Mouse (Mus musculus) liver, embryonic 16.5 days (tissue): Measurements from ENCODE around the gene Ube2k. TPM values are rescaled to one million over a fixed set of nuclear protein-coding genes. Genes with fewer than 3 reads are reported as not detected.
"Not testable (repeated sequence)": the region's sequence is repeated elsewhere in the genome, so short reads cannot be mapped to it uniquely, and the experiment has no call there.

Experiments used
- ATAC-seq: fragments of 200-750 bp; cut with Nextera tagmentation; 2 replicates; pipeline ENCODE4 v1.8.0; 2017; ENCODE audit warnings: low read depth, mild to moderate bottlenecking, moderate number of reproducible peaks, moderate library complexity
- H3K27ac ChIP-seq: fragments of 300-500 bp; sonication (generic); 2 replicates; pipeline ENCODE4 v1.5.1; 2014; ENCODE audit warnings: mild to moderate bottlenecking, low read length
- H3K27me3 ChIP-seq: fragments of 300-500 bp; sonication (generic); 2 replicates; pipeline ENCODE4 v1.6.1; 2014; ENCODE audit warnings: low read depth, low read length, mixed read lengths; ENCODE audit not compliant: control insufficient read depth, insufficient read depth
- H3K36me3 ChIP-seq: fragments of 300-500 bp; sonication (generic); 2 replicates; pipeline ENCODE4 v1.6.1; 2014; ENCODE audit warnings: mild to moderate bottlenecking; ENCODE audit not compliant: control insufficient read depth, insufficient read depth
- H3K4me1 ChIP-seq: fragments of 300-500 bp; sonication (generic); 2 replicates; pipeline ENCODE4 v1.6.1; 2014; ENCODE audit warnings: low read depth, low read length, mixed read lengths; ENCODE audit not compliant: control insufficient read depth
- H3K4me2 ChIP-seq: fragments of 300-500 bp; sonication (generic); 2 replicates; pipeline ENCODE4 v1.6.1; 2014; ENCODE audit warnings: low read depth, low read length, mixed read lengths
- H3K4me3 ChIP-seq: fragments of 300-500 bp; sonication (generic); 2 replicates; pipeline ENCODE4 v1.5.1; 2014; ENCODE audit warnings: low read depth, mild to moderate bottlenecking, low read length
- H3K9ac ChIP-seq: fragments of 300-500 bp; sonication (generic); 2 replicates; pipeline ENCODE4 v1.6.1; 2014; ENCODE audit warnings: low read depth, low read length
- H3K9me3 ChIP-seq: fragments of 300-500 bp; sonication (generic); replicated peaks from 2 replicates; pipeline ENCODE4 v1.6.1; 2016; ENCODE audit warnings: low read length; ENCODE audit not compliant: control insufficient read depth
- WGBS: fragments of 180-500 bp; shearing (Covaris S2); extraction: QIAGEN DNeasy Blood & Tissue Kit; methylation state at CpG from one replicate; pipeline ENCODE4 v1.1.7; 2014; ENCODE audit not compliant: insufficient replicate concordance; 5-methylcytosine and 5-hydroxymethylcytosine counted together
- polyA plus RNA-seq: library from polyadenylated mRNA; unstranded; fragments of >200 nt; fragmentation: Nextera tagmentation; extraction: Ambion mirVana; gene quantifications from 2 replicates; pipeline ENCODE4 v1.2.1, GENCODE M21; 2015

Gene Ube2k
- polyA plus RNA-seq, 1 experiment from 2014 or later = 64.6 TPM

DNA sequence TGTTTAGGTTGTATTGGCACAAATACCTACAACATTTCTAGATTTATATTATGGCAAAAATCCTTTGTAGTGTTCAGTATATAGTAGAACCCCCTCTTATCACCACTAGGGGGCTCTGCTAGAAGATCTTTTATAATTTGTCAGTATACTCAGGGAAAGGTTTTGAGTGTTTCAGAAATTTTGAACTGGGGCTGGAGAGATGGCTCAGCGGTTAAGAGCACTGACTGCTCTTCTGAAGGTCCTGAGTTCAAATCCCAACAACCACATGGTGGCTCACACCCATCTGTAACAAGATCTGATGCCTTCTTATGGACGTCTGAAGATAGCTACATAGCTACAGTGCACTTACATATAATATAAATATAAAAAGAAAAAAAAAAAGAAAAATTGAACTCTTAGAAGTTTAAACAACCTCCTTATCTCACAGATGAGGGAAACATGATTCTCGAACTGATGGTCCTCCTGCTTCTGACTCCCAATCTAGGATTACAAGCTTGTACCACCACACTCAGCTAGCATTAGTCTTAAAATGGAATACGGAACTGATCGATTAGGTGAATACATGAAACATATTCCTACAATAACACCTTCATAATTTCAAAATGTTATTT is 1.5 kb upstream of the Ube2k start:
- 47% methylated on average over 5 of the region's 5 CpGs for WGBS
- no peak for ATAC-seq
- peaks cover 14% of the 10 kb centered on the region for H3K4me1 ChIP-seq
- peak overlapping the region; percentile 90 for H3K4me2 ChIP-seq
- H3K27ac ChIP-seq = no peak overlapping the region
- no peaks in the 10 kb centered on the region for H3K27me3 ChIP-seq
- no peak overlapping the region for H3K4me3 ChIP-seq
- H3K9ac ChIP-seq = no peak overlapping the region
- no peaks in the 10 kb centered on the region for H3K36me3 ChIP-seq
- H3K9me3 ChIP-seq = no peaks in the 10 kb centered on the region

DNA sequence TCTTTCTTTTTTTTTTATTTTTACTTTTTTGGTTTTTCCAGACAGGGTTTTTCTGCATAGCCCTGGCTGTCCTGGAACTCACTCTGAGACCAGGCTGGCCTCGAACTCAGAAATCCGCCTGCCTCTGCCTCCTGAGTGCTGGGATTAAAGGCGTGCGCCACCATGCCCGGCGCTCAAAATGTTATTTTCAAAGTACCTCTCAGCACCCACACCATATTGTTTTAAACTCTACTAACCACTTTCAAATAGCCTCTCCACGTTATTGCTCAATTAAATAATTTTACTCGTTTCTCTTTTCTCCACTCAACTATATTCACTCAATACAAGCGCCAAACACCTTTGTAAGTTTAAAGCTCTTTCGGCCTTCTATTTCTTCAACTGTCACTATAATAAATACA is 966 bp upstream of the Ube2k start:
- H3K4me3 ChIP-seq = peak overlapping the region; percentile 98
- not testable (repeated sequence) for H3K27me3 ChIP-seq

DNA sequence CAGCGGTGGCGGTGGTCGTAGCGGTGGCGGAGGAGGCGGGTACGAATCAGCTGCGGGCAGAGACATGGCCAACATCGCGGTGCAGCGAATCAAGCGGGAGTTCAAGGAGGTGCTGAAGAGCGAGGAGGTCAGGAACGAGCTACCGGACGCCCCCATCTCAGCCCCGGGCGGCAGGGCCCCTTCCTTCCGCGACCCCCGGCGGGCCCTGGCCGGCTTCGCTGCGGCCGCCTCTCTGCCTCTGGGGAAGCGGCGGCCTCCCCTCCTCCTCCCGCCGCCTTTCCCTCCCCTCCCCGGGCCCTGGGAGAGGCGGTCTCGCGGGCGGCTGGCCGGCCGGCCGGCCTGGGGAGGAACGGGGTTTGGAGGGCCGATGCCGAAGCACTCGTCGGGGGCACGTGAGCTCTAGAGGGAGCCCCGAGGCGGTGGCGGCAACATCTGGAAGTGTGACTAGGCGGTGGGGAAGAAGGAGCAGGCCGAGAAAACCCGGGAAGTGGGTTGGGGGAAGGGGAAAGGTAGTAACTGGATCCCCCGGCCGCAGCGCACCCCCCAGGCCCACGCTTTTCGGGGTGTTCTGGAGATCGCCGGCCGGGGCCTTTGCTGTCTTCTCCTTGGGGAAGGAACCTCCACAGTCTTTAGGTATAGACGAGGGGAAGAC is 513 bp downstream of the Ube2k start:
- Histone ChIP-seq H3K9me3 (no peaks in the 10 kb centered on the region), H3K4me2 (peak overlapping the region; percentile 90), H3K36me3 (no peaks in the 10 kb centered on the region), H3K27ac (peak overlapping the region; percentile 96), H3K4me3 (peak overlapping the region; percentile 98), H3K27me3 (no peaks in the 10 kb centered on the region), H3K4me1 (peaks cover 16% of the 10 kb centered on the region), H3K9ac (peak overlapping the region; percentile 99)
- under 1% methylated on average over 44 of the region's 59 CpGs for WGBS
- peak; percentile 68 for ATAC-seq

More for the DNA sequence above, 966 bp upstream of the Ube2k start:
- not testable (repeated sequence) for ATAC-seq, H3K9me3 ChIP-seq, H3K36me3 ChIP-seq
- H3K4me2 ChIP-seq = peak overlapping the region; percentile 90
- peak overlapping the region; percentile 99 for H3K9ac ChIP-seq
- H3K4me1 ChIP-seq = peaks cover 14% of the 10 kb centered on the region
- WGBS = 75% methylated on average over 10 of the region's 10 CpGs
- peak overlapping the region; percentile 96 for H3K27ac ChIP-seq

DNA sequence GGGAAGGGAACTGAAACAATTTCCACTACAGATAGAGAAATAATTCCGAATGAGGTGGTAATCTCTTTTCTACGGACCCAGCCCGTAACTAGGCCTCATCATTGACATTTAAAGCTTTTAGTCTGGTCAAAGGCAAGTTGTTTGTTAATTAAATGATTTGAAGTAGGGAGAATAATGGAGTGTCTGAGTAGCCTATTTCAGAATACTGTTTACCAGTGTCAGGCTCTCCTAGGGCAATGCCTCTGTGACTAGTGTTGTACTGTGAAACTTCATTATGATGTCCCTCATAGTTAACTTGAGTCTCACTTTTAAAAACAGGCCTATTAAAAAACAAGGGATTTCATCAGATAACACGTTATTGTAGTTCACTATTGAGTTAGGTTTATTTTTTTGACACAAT is 1.1 kb downstream of the Ube2k start:
- no peaks in the 10 kb centered on the region for H3K9me3 ChIP-seq
- H3K9ac ChIP-seq = peak overlapping the region; percentile 99
- H3K36me3 ChIP-seq = no peaks in the 10 kb centered on the region
- peak overlapping the region; percentile 98 for H3K4me3 ChIP-seq
- H3K4me2 ChIP-seq = peak overlapping the region; percentile 90
- H3K27me3 ChIP-seq = no peaks in the 10 kb centered on the region
- 0% methylated on average over 4 of the region's 4 CpGs for WGBS
- peaks cover 16% of the 10 kb centered on the region for H3K4me1 ChIP-seq
- peak overlapping the region; percentile 96 for H3K27ac ChIP-seq
- no peak for ATAC-seq

DNA sequence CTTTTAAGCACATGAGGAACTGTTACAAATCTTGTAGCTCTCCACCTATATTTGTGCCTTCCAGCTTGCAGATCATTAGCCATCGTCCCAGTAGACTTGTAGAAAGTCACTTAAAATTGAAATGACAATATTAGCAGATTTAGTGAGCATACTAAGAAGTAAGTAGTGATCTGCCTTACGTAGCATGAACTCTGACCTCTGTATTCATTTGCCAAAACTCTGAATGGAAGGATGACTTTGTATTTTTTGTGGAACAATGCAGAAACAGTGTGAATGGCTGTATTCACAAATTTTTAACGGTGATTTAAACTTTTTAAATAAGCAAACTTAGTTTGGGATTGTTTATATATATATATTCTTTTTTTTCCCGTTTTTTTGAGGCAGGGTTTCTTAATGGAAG is 1.8 kb downstream of the Ube2k start:
- peaks cover 16% of the 10 kb centered on the region for H3K4me1 ChIP-seq
- no peak for ATAC-seq
- 25% methylated on average over 4 of the region's 4 CpGs for WGBS

DNA sequence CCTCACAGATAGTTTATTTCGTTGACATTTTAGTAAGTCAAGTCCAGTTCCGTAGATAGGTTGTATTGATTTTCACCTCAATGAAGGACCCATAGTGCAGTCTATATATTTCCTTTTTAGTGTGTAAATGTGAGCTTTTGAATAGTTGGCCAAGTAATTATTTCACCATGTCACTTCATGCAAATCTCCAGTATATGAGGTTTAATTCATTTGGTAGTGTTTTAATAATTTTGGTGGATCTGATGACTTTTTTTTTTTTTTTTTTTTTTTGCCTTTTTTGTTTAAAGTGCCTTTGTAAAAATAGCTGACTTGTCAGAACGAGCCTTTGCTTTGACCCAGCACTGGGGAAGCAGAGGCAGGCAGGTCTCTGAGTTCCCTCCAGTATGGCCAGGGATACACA is 2.8 kb downstream of the Ube2k start:
- WGBS = 74% methylated on average over 3 of the region's 3 CpGs
- no peak for ATAC-seq
- H3K9ac ChIP-seq = no peak overlapping the region
- no peaks in the 10 kb centered on the region for H3K36me3 ChIP-seq
- H3K27ac ChIP-seq = no peak overlapping the region
- H3K4me1 ChIP-seq = peaks cover 16% of the 10 kb centered on the region
- no peak overlapping the region for H3K4me2 ChIP-seq
- no peak overlapping the region for H3K4me3 ChIP-seq
- no peaks in the 10 kb centered on the region for H3K27me3 ChIP-seq
- H3K9me3 ChIP-seq = no peaks in the 10 kb centered on the region

More for the DNA sequence above, 1.8 kb downstream of the Ube2k start:
- H3K9ac ChIP-seq = peak overlapping the region; percentile 51
- H3K4me2 ChIP-seq = peak overlapping the region; percentile 76
- no peaks in the 10 kb centered on the region for H3K9me3 ChIP-seq
- no peaks in the 10 kb centered on the region for H3K27me3 ChIP-seq
- H3K36me3 ChIP-seq = no peaks in the 10 kb centered on the region
- peak overlapping the region; percentile 48 for H3K4me3 ChIP-seq
- no peak overlapping the region for H3K27ac ChIP-seq

DNA sequence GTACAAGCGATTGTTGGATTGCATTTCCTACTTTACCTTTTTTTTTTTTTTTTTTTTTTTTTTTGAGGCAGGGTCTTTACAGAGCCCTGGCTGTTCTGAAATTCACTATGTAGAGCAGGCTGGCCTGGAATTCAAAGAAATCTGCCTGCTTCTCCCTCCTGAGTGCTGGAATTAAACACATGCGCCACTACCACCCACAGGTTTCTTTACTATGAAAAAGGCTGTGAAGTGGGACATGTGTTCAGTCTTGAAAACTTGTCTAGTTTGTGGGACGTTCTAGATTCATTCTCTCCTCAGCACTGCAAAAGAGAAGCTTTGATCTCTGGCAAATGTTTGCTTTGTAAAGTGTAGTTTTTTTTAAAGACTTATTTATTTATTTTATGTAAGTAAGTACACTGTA is 4.9 kb downstream of the Ube2k start:
- Histone ChIP-seq H3K36me3 (no peaks in the 10 kb centered on the region), H3K9ac (no peak overlapping the region), H3K4me2 (no peak overlapping the region), H3K4me1 (peaks cover 14% of the 10 kb centered on the region), H3K27me3 (no peaks in the 10 kb centered on the region), H3K4me3 (no peak overlapping the region), H3K27ac (no peak overlapping the region), H3K9me3 (no peaks in the 10 kb centered on the region)
- no peak for ATAC-seq
- 84% methylated on average over 3 of the region's 3 CpGs for WGBS

DNA sequence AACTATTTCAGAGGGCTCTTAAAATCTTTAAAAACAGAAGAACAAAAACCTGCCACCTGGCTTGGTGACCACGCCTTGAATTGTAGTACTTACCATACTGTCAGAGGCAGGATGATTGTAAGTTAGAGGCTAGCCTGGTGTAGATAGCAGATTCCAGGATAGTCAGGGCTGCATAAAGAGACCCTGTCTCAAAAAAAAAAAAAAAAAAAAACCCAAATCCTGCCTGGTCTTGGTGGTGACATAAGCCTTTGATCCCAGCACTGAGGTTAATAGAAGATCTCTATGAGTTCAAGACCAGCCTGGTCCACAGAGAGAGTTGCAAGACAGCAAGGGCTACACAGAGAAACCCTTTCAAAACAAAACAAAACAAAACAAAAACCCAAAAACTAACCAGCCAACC is 6.5 kb downstream of the Ube2k start:
- H3K9me3 ChIP-seq = no peaks in the 10 kb centered on the region
- peaks cover 14% of the 10 kb centered on the region for H3K4me1 ChIP-seq
- no peak overlapping the region for H3K4me3 ChIP-seq
- 41% methylated on average over 1 of the region's 1 CpGs for WGBS
- H3K27ac ChIP-seq = no peak overlapping the region
- H3K4me2 ChIP-seq = no peak overlapping the region
- H3K9ac ChIP-seq = no peak overlapping the region
- no peak for ATAC-seq
- no peaks in the 10 kb centered on the region for H3K27me3 ChIP-seq
- H3K36me3 ChIP-seq = no peaks in the 10 kb centered on the region

DNA sequence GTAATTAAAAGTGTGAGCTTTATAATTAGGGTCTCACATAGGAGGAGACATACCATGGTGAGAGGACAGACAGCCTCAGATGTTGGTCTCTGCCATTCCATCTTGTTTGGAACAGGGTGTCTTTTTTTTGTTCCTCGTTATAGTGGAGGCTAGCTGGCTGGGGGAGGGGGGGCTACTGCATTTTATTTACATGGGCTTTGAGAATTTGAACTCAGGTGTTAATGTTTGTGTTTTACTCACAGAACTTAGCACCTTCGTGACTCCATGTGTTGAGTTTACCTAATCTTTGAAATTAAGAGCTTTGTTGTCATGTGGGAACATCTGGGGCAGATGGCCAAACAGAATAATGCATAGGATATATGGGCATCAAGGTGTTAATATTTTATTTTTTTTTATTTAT is 7.6 kb downstream of the Ube2k start:
- Histone ChIP-seq H3K36me3 (peaks cover 3% of the 10 kb centered on the region; the same call in 1 of the 2 replicates), H3K4me2 (no peak overlapping the region), H3K4me1 (peaks cover 8% of the 10 kb centered on the region), H3K27ac (no peak overlapping the region), H3K27me3 (no peaks in the 10 kb centered on the region), H3K9me3 (no peaks in the 10 kb centered on the region), H3K4me3 (no peak overlapping the region), H3K9ac (no peak overlapping the region)
- ATAC-seq = no peak
- 85% methylated on average over 2 of the region's 2 CpGs for WGBS
